Mouse (Mus musculus) gastrocnemius, adult 18-20 months (tissue): ENCODE results near the gene Cubn. TPM values are rescaled to one million over a fixed set of nuclear protein-coding genes. Genes with fewer than 3 reads are reported as not detected.

Experiments
- DNase-seq: peaks from one replicate; pipeline ENCODE4 v3.0.0; 2021; ENCODE audit warnings: low spot score
- total RNA-seq, 2 experiments: library from RNA; stranded (reverse); gene quantifications; 2 replicates each; pipeline ENCODE4 v1.2.3; 2021

Cubn gene
- total RNA-seq, 2 experiments from 2014 or later: 0.05 to 0.16 TPM

DNA sequence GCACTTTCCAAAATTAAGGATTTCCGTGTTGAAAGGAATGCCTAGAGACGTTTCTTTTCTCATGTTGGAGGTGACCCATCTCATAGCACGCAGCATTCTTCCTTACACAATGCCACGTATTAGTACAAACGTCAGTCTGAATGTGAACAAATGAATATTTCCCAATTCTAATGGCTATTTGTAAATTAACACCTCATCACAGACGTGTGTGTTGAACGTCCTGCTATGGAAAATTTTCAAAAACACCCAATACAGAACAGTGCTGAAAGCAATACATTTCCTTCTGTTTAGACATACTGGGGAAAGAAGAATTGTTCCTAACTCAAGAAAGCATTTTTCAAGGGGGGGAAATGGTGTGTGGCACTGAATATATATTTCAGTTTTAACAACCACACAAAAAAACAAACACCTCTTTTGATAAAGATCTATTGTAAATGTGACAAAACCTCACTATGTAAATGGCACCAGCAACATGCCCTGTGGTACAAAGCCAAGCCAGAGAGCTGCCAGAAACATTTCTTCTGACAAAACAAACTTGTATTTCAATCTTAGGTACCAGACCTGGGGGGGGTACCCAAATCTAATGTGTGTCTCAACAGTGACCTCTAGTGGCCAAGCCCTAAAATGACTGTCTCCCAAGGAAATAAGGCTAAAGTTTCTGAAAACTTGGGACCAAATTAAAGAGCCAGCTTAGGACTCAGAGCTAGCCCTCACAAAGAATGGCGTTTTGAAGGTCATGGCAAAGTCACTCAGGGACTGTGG lies 254.3 kb downstream of the Cubn start:
- DNase-seq: peak; percentile 63

DNA sequence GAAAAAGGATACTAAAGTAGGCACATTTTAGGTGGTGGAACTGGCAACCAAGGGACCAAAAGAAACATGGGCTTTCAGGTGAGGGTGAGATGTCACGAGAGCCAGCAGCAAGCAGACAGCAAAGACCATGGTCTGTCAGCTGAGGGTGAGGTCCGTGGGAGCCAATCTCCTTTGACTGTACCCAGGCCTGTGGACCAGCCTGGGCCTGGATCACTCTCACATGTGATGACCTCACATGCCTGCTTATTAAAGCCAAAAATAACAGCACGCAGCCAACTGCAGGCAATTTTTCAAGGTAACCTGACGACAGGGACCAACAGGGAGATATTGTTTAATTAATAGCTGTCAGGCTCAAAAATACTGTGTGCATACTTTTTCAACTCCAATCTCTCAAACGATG lies 255.9 kb downstream of the Cubn start:
- peak; percentile 42 for DNase-seq

DNA sequence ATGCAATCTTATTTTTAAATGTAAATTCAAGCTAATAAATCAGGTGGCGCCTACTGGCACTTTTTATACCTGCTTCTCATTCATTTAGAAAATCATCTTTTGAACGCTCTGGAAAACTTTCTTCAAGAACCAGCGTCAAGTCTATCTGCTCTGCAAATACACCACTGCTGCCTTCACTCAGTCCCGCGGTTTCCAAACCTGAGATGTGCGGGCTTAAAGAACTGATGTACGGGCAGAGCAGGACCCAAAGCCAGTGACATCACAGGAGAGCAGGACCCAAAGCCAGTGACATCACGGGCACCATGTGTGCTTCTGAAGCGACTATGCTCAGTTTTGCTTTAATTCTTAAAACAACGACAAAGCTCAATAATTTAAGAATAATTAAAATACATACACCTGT lies 256.8 kb downstream of the Cubn start:
- DNase-seq: no peak

DNA sequence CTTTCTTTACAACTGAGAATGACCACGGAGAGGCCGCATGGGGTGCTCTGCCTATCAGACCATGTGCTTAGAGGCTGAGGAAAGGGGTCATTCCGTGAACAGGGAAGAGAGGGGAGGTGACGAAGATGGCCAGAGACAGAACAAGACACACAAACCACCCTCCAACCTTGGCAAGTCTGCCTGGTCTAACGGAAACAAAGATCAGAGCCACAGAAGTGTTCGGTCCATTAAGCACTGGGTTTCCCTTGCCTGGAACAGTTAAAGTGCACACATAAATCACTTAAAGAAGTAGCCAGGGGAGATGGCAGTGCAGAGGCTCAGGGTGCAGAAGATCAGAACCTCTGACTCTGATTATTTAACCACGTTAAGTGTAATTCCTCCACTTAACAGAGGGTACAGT lies 257.7 kb downstream of the Cubn start:
- no peak for DNase-seq

DNA sequence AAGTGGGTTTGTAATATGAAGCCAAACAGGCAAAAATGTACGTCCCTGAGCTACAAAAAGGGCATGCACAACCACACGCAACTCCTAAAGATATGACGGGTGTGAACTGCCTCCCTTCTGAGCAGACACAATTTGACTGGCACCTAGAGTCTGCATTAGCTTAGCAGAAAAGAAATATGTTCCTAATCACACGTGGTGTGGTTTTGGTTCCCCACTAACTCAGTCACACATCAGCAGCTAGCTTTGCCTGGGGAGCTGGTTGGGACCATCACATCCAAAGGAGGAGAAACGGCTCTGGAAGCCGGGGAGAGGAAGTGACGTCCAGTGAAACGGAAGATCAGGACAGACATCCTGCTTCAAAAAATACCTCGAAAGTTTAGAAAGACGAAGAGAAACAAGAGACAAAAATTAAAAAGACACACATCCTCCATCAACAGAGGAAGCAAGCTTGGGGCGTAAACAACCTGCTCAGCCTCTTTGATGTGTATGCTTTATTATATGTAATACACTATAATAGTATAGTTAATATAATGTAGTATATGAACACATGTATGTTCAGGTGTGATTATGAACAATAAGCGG lies 258.3 kb downstream of the Cubn start:
- no peak for DNase-seq

DNA sequence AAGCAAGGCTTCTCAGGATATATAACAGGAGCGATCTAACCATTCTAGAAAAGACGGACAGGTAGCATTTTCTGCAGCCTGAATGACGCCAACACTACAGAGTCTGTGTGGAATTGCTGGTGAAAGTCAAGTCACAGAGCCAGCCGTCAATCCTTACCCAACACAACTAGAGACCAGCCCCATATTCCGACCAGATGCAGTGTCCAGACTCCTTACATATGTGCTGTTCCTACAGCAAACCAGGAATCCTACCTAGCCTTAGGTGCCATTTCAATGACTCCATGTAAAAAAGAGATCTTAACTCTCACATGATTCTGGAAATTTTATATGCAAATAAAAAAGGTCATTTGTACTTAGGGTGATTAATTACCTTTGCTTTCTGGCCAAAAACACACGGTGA lies 259.3 kb downstream of the Cubn start:
- no peak for DNase-seq

DNA sequence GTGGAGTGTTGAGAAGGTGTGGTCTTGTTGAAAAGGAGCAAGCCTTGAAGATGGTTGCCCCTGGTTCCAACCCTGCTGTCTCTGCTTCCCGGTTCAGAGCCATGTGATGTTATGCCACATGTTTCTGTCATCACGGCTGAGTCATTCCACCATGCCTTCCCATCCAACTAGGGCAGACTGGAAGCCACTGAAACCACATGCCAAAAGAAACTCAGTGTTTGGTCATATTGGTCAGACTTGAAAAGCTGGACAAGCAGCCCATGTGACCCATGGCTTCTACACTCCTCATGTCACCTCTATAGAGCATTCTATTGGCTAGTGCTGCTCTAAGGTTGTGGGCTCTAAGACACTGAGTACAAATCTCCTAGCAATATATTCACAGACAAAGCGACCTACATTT lies 261.9 kb downstream of the Cubn start:
- DNase-seq: no peak

Other genes with a start within 250 kb of the Cubn start
- gene Rsu1, start 220.4 kb downstream of the Cubn start, total RNA-seq: 10 to 100 TPM; 29.2 to 30.5 TPM
- 1 to 10 TPM; 4.6 to 4.8 TPM for gene Trdmt1, start 52.9 kb upstream of the Cubn start, total RNA-seq
- gene Vim, start 82.1 kb upstream of the Cubn start, total RNA-seq: 100 to 1,000 TPM; 101 to 171 TPM